Mouse (Mus musculus) hindbrain, embryonic 13.5 days (tissue): ENCODE data around the gene Anapc7. TPM values are rescaled to one million over a fixed set of nuclear protein-coding genes. Genes with fewer than 3 reads are reported as not detected.

Source experiments
- ATAC-seq: fragments of 200-750 bp; cut with Nextera tagmentation; 2 replicates; pipeline ENCODE4 v1.8.0; 2017; ENCODE audit warnings: moderate TSS enrichment; ENCODE audit not compliant: low FRiP score
- H3K27ac ChIP-seq: fragments of 300-500 bp; sonication (generic); 2 replicates; pipeline ENCODE4 v1.5.1; 2015; ENCODE audit warnings: inconsistent platforms, mild to moderate bottlenecking, moderate library complexity
- H3K27me3 ChIP-seq: fragments of 300-500 bp; sonication (generic); 2 replicates; pipeline ENCODE4 v1.6.1; 2015; ENCODE audit warnings: mild to moderate bottlenecking, inconsistent platforms
- H3K36me3 ChIP-seq: fragments of 300-500 bp; sonication (generic); 2 replicates; pipeline ENCODE4 v1.6.1; 2015; ENCODE audit warnings: mild to moderate bottlenecking, inconsistent platforms
- H3K4me1 ChIP-seq: fragments of 300-500 bp; sonication (generic); replicated peaks from 2 replicates; pipeline ENCODE4 v1.6.1; 2015; ENCODE audit warnings: inconsistent platforms
- H3K4me2 ChIP-seq: fragments of 300-500 bp; sonication (generic); 2 replicates; pipeline ENCODE4 v1.6.1; 2015; ENCODE audit warnings: inconsistent platforms, mild to moderate bottlenecking, moderate library complexity
- H3K4me3 ChIP-seq: fragments of 300-500 bp; sonication (generic); 2 replicates; pipeline ENCODE4 v1.5.1; 2015; ENCODE audit warnings: mild to moderate bottlenecking, inconsistent platforms
- H3K9ac ChIP-seq: fragments of 300-500 bp; sonication (generic); 2 replicates; pipeline ENCODE4 v1.6.1; 2015; ENCODE audit warnings: mild to moderate bottlenecking, inconsistent platforms
- H3K9me3 ChIP-seq: fragments of 300-500 bp; sonication (generic); 2 replicates; pipeline ENCODE4 v1.6.1; 2016; ENCODE audit warnings: inconsistent platforms
- WGBS: fragments of 180-500 bp; shearing (Covaris S2); methylation state at CpG from one replicate; pipeline ENCODE4 v1.1.7; 2015; 5-methylcytosine and 5-hydroxymethylcytosine counted together
- polyA plus RNA-seq: library from polyadenylated mRNA; unstranded; fragments of >200 nt; fragmentation: Nextera tagmentation; extraction: Ambion mirVana; gene quantifications from 2 replicates; pipeline ENCODE4 v1.2.1, GENCODE M21; 2015

Gene Anapc7
- polyA plus RNA-seq, 1 experiment from 2014 or later = 46.7 TPM

- H3K4me3 ChIP-seq = no peak overlapping the region
- WGBS = 96% methylated on average over 12 of the region's 12 CpGs
- peaks cover 99% of the 10 kb centered on the region for H3K36me3 ChIP-seq
- ATAC-seq = no peak
- H3K9ac ChIP-seq = no peak overlapping the region
- H3K4me2 ChIP-seq = no peak overlapping the region
- no peaks in the 10 kb centered on the region for H3K4me1 ChIP-seq
- H3K27ac ChIP-seq = no peak overlapping the region
- no peaks in the 10 kb centered on the region for H3K27me3 ChIP-seq
- no peaks in the 10 kb centered on the region for H3K9me3 ChIP-seq
These were observed 18.7 kb downstream of the Anapc7 start for GRCm38 (mm10) chr5:122440095-122440630.

GRCm38 (mm10) chr5:122444492-122444891 lies 23.0 kb downstream of the Anapc7 start:
- ATAC-seq = no peak
- 98% methylated on average over 10 of the region's 10 CpGs for WGBS
- Histone ChIP-seq H3K4me3 (no peak overlapping the region), H3K36me3 (peaks cover 83% of the 10 kb centered on the region), H3K4me1 (no peaks in the 10 kb centered on the region), H3K27ac (no peak overlapping the region), H3K9me3 (no peaks in the 10 kb centered on the region), H3K9ac (no peak overlapping the region), H3K27me3 (no peaks in the 10 kb centered on the region), H3K4me2 (no peak overlapping the region)

GRCm38 (mm10) chr5:122445051-122445610 lies 23.6 kb downstream of the Anapc7 start:
- WGBS = 95% methylated on average over 11 of the region's 11 CpGs
- H3K4me1 ChIP-seq = peaks cover 6% of the 10 kb centered on the region; the same call in 1 of the 2 replicates
- peaks cover 76% of the 10 kb centered on the region for H3K36me3 ChIP-seq
- H3K9me3 ChIP-seq = no peaks in the 10 kb centered on the region
- no peaks in the 10 kb centered on the region for H3K27me3 ChIP-seq
- H3K4me2 ChIP-seq = no peak overlapping the region
- H3K9ac ChIP-seq = no peak overlapping the region
- no peak for ATAC-seq
- no peak overlapping the region for H3K27ac ChIP-seq
- H3K4me3 ChIP-seq = no peak overlapping the region

GRCm38 (mm10) chr5:122447857-122448256 lies 26.4 kb downstream of the Anapc7 start:
- 98% methylated on average over 8 of the region's 8 CpGs for WGBS
- Histone ChIP-seq H3K9me3 (no peaks in the 10 kb centered on the region), H3K4me1 (peaks cover 6% of the 10 kb centered on the region; the same call in 1 of the 2 replicates), H3K27ac (no peak overlapping the region), H3K4me2 (no peak overlapping the region), H3K36me3 (peaks cover 63% of the 10 kb centered on the region), H3K27me3 (no peaks in the 10 kb centered on the region), H3K4me3 (no peak overlapping the region), H3K9ac (no peak overlapping the region)
- no peak for ATAC-seq

GRCm38 (mm10) chr5:122448869-122449268 lies 27.4 kb downstream of the Anapc7 start:
- no peak overlapping the region for H3K27ac ChIP-seq
- H3K4me2 ChIP-seq = no peak overlapping the region
- no peak overlapping the region for H3K4me3 ChIP-seq
- no peak for ATAC-seq
- no peak overlapping the region for H3K9ac ChIP-seq
- H3K36me3 ChIP-seq = peaks cover 63% of the 10 kb centered on the region
- no peaks in the 10 kb centered on the region for H3K9me3 ChIP-seq
- WGBS = 87% methylated on average over 5 of the region's 5 CpGs
- no peaks in the 10 kb centered on the region for H3K27me3 ChIP-seq
- H3K4me1 ChIP-seq = peaks cover 6% of the 10 kb centered on the region; the same call in 1 of the 2 replicates

- Histone ChIP-seq H3K4me1 (peaks cover 6% of the 10 kb centered on the region; the same call in 1 of the 2 replicates), H3K4me3 (no peak overlapping the region), H3K9me3 (no peaks in the 10 kb centered on the region), H3K36me3 (peaks cover 63% of the 10 kb centered on the region), H3K9ac (no peak overlapping the region), H3K4me2 (no peak overlapping the region), H3K27ac (no peak overlapping the region), H3K27me3 (no peaks in the 10 kb centered on the region)
- 29% methylated on average over 7 of the region's 7 CpGs for WGBS
- ATAC-seq = no peak
These were observed 28.5 kb downstream of the Anapc7 start for GRCm38 (mm10) chr5:122449946-122450345.

- 69% methylated on average over 5 of the region's 5 CpGs for WGBS
- peak overlapping the region; percentile 20; the same call in 1 of the 2 replicates for H3K27ac ChIP-seq
- peaks cover 6% of the 10 kb centered on the region; the same call in 1 of the 2 replicates for H3K4me1 ChIP-seq
- no peak for ATAC-seq
- H3K4me3 ChIP-seq = no peak overlapping the region
- H3K9me3 ChIP-seq = no peaks in the 10 kb centered on the region
- H3K9ac ChIP-seq = no peak overlapping the region
- peaks cover 63% of the 10 kb centered on the region for H3K36me3 ChIP-seq
- H3K27me3 ChIP-seq = no peaks in the 10 kb centered on the region
- no peak overlapping the region for H3K4me2 ChIP-seq
These were observed 29.4 kb downstream of the Anapc7 start for GRCm38 (mm10) chr5:122450913-122451317.

- H3K36me3 ChIP-seq = peaks cover 62% of the 10 kb centered on the region
- no peak overlapping the region for H3K9ac ChIP-seq
- no peak overlapping the region for H3K4me2 ChIP-seq
- H3K27ac ChIP-seq = peak overlapping the region; percentile 20; the same call in 1 of the 2 replicates
- WGBS = 91% methylated on average over 5 of the region's 5 CpGs
- H3K9me3 ChIP-seq = no peaks in the 10 kb centered on the region
- peaks cover 6% of the 10 kb centered on the region; the same call in 1 of the 2 replicates for H3K4me1 ChIP-seq
- H3K27me3 ChIP-seq = no peaks in the 10 kb centered on the region
- H3K4me3 ChIP-seq = no peak overlapping the region
- ATAC-seq = no peak
These were observed 29.8 kb downstream of the Anapc7 start for GRCm38 (mm10) chr5:122451324-122451723.

- Histone ChIP-seq H3K9me3 (no peaks in the 10 kb centered on the region), H3K4me2 (no peak overlapping the region), H3K36me3 (peaks cover 65% of the 10 kb centered on the region), H3K9ac (no peak overlapping the region), H3K27me3 (no peaks in the 10 kb centered on the region), H3K27ac (no peak overlapping the region; the same call in 1 of the 2 replicates), H3K4me1 (peaks cover 6% of the 10 kb centered on the region; the same call in 1 of the 2 replicates), H3K4me3 (no peak overlapping the region)
- 81% methylated on average over 7 of the region's 7 CpGs for WGBS
- no peak for ATAC-seq
These were observed 30.7 kb downstream of the Anapc7 start for GRCm38 (mm10) chr5:122452194-122452593.

GRCm38 (mm10) chr5:122453188-122453587 lies 31.7 kb downstream of the Anapc7 start:
- no peaks in the 10 kb centered on the region for H3K27me3 ChIP-seq
- WGBS = 76% methylated on average over 6 of the region's 6 CpGs
- no peak overlapping the region for H3K4me2 ChIP-seq
- H3K4me1 ChIP-seq = peaks cover 6% of the 10 kb centered on the region; the same call in 1 of the 2 replicates
- no peak overlapping the region for H3K4me3 ChIP-seq
- peaks cover 72% of the 10 kb centered on the region for H3K36me3 ChIP-seq
- no peak overlapping the region for H3K27ac ChIP-seq
- H3K9me3 ChIP-seq = no peaks in the 10 kb centered on the region
- ATAC-seq = no peak
- H3K9ac ChIP-seq = no peak overlapping the region

- Histone ChIP-seq H3K27ac (peak overlapping the region; percentile 35; the same call in 1 of the 2 replicates), H3K4me3 (no peak overlapping the region), H3K9ac (no peak overlapping the region), H3K27me3 (no peaks in the 10 kb centered on the region), H3K36me3 (peaks cover 79% of the 10 kb centered on the region), H3K4me1 (peaks cover 6% of the 10 kb centered on the region; the same call in 1 of the 2 replicates), H3K9me3 (no peaks in the 10 kb centered on the region), H3K4me2 (no peak overlapping the region)
- 90% methylated on average over 4 of the region's 4 CpGs for WGBS
- no peak for ATAC-seq
These were observed 32.9 kb downstream of the Anapc7 start for GRCm38 (mm10) chr5:122454442-122454841.

GRCm38 (mm10) chr5:122454883-122455282 lies 33.4 kb downstream of the Anapc7 start:
- WGBS = 95% methylated on average over 3 of the region's 3 CpGs
- H3K27ac ChIP-seq = 0 out of 2 replicates have a peak overlapping the region, but pooled peaks have one; percentile 35

GRCm38 (mm10) chr5:122455584-122455983 lies 34.1 kb downstream of the Anapc7 start:
- H3K36me3 ChIP-seq = peaks cover 90% of the 10 kb centered on the region
- ATAC-seq = no peak
- H3K9me3 ChIP-seq = no peaks in the 10 kb centered on the region
- H3K27ac ChIP-seq = no peak overlapping the region
- H3K4me3 ChIP-seq = no peak overlapping the region
- H3K4me2 ChIP-seq = no peak overlapping the region
- no peaks in the 10 kb centered on the region for H3K27me3 ChIP-seq
- H3K9ac ChIP-seq = no peak overlapping the region
- no peaks in the 10 kb centered on the region for H3K4me1 ChIP-seq
- 91% methylated on average over 3 of the region's 3 CpGs for WGBS

More at GRCm38 (mm10) chr5:122454883-122455282, 33.4 kb downstream of the Anapc7 start:
- Histone ChIP-seq H3K9me3 (no peaks in the 10 kb centered on the region), H3K4me1 (peaks cover 2% of the 10 kb centered on the region; the same call in 1 of the 2 replicates), H3K4me2 (no peak overlapping the region), H3K9ac (no peak overlapping the region), H3K27me3 (no peaks in the 10 kb centered on the region), H3K4me3 (no peak overlapping the region), H3K36me3 (peaks cover 83% of the 10 kb centered on the region)
- no peak for ATAC-seq
